Mouse (Mus musculus) naive thymus-derived CD4-positive, alpha-beta T cell, adult 2 months (primary cell): ENCODE data around the gene Schip1.

ENCODE experiments used
- DNase-seq: peaks from one replicate; pipeline ENCODE4 v3.0.0-alpha.2; 2011; ENCODE audit warnings: low read depth

The Schip1 gene

GRCm38 (mm10) chr3:68621971-68622370, 557.4 kb downstream of the Schip1 start:
- no peak for DNase-seq

GRCm38 (mm10) chr3:68623036-68623435, 558.4 kb downstream of the Schip1 start:
- no peak for DNase-seq

- DNase-seq: no peak
Measured at GRCm38 (mm10) chr3:68624471-68624870, 559.9 kb downstream of the Schip1 start.

- DNase-seq: no peak
Measured at GRCm38 (mm10) chr3:68630261-68630660, 565.7 kb downstream of the Schip1 start.

- DNase-seq: no peak
Measured at GRCm38 (mm10) chr3:68630821-68631220, 566.2 kb downstream of the Schip1 start.

- DNase-seq: no peak
Measured at GRCm38 (mm10) chr3:68632714-68633113, 568.1 kb downstream of the Schip1 start.

- DNase-seq: no peak
Measured at GRCm38 (mm10) chr3:68633577-68633976, 569.0 kb downstream of the Schip1 start.

GRCm38 (mm10) chr3:68637960-68638359, 573.4 kb downstream of the Schip1 start:
- DNase-seq: peak; percentile 56

- no peak for DNase-seq
Measured at GRCm38 (mm10) chr3:68638703-68639102, 574.1 kb downstream of the Schip1 start.

GRCm38 (mm10) chr3:68642935-68643334, 578.3 kb downstream of the Schip1 start:
- DNase-seq: no peak

- DNase-seq: peak; percentile 59
Measured at GRCm38 (mm10) chr3:68646387-68647130, 582.0 kb downstream of the Schip1 start.

- no peak for DNase-seq
Measured at GRCm38 (mm10) chr3:68647282-68647681, 582.7 kb downstream of the Schip1 start.

GRCm38 (mm10) chr3:68650251-68650650, 585.6 kb downstream of the Schip1 start:
- DNase-seq: no peak

- DNase-seq: no peak
Measured at GRCm38 (mm10) chr3:68656607-68657352, 592.2 kb downstream of the Schip1 start.

GRCm38 (mm10) chr3:68657589-68658245, 593.1 kb downstream of the Schip1 start:
- DNase-seq: no peak

- DNase-seq: no peak
Measured at GRCm38 (mm10) chr3:68659996-68660395, 595.4 kb downstream of the Schip1 start.

- no peak for DNase-seq
Measured at GRCm38 (mm10) chr3:68660538-68660937, 595.9 kb downstream of the Schip1 start.

- DNase-seq: no peak
Measured at GRCm38 (mm10) chr3:68662386-68662785, 597.8 kb downstream of the Schip1 start.

- DNase-seq: no peak
Measured at GRCm38 (mm10) chr3:68664337-68664736, 599.7 kb downstream of the Schip1 start.

GRCm38 (mm10) chr3:68666377-68666776, 601.8 kb downstream of the Schip1 start:
- no peak for DNase-seq

GRCm38 (mm10) chr3:68667852-68668251, 603.2 kb downstream of the Schip1 start:
- no peak for DNase-seq

GRCm38 (mm10) chr3:68669418-68669974, 604.9 kb downstream of the Schip1 start:
- DNase-seq: no peak

- no peak for DNase-seq
Measured at GRCm38 (mm10) chr3:68674721-68675120, 610.1 kb downstream of the Schip1 start.
